Mouse (Mus musculus): ENCODE data around the gene Spib. TPM values are rescaled to one million over a fixed set of nuclear protein-coding genes. Genes with fewer than 3 reads are reported as not detected.

The Spib gene
- total and polyA plus RNA-seq, 2 experiments from 2014 or later = 0.05 TPM; not detected in 1

DNA sequence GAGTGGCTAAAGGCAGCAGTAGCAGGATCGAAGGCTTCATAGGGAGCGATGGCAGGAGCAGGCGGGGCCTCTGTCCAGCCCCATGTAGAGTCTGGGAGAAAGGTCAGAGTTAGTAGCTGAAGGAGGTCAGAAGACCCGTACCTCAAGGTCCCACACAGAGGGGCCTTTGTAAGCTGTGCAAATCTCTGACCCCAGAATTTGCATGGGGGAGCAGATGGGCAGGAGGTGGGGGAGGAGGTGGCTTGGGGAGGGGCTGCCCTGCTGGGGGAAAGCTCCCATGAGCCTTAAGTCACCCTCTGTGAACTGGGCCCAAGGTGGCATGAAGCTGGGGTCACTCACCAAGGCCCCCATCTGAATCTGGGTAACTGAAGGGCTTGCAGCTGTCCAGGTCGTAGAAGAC, 2.4 kb downstream of the Spib start:
- TF ChIP-seq CTCF (IDR thresholded peaks at IDR 0.05; ENCODE audit: low read depth) = no peak
- Histone ChIP-seq H3K4me1 (ENCODE audit: insufficient read depth, low read length) (peaks cover 8% of the 10 kb centered on the region; the same call in 1 of the 2 replicates), H3K4me3 (ENCODE audit: low read length) (no peak overlapping the region), H3K9ac (replicated peaks; ENCODE audit: low read length) (no peak overlapping the region), H3K36me3 (ENCODE audit: insufficient read depth, low read length) (no peaks in the 10 kb centered on the region), H3K9me3 (ENCODE audit: low read length) (no peaks in the 10 kb centered on the region), H3K27ac (no peak overlapping the region), H3K27me3 (ENCODE audit: insufficient read depth, low read length) (no peaks in the 10 kb centered on the region), H3K4me2 (ENCODE audit: low read depth, low read length) (no peak overlapping the region)
- no peak for ATAC-seq
- no peak for DNase-seq (ENCODE audit: low spot score)
- 57% methylated on average over 5 of the region's 5 CpGs for WGBS

DNA sequence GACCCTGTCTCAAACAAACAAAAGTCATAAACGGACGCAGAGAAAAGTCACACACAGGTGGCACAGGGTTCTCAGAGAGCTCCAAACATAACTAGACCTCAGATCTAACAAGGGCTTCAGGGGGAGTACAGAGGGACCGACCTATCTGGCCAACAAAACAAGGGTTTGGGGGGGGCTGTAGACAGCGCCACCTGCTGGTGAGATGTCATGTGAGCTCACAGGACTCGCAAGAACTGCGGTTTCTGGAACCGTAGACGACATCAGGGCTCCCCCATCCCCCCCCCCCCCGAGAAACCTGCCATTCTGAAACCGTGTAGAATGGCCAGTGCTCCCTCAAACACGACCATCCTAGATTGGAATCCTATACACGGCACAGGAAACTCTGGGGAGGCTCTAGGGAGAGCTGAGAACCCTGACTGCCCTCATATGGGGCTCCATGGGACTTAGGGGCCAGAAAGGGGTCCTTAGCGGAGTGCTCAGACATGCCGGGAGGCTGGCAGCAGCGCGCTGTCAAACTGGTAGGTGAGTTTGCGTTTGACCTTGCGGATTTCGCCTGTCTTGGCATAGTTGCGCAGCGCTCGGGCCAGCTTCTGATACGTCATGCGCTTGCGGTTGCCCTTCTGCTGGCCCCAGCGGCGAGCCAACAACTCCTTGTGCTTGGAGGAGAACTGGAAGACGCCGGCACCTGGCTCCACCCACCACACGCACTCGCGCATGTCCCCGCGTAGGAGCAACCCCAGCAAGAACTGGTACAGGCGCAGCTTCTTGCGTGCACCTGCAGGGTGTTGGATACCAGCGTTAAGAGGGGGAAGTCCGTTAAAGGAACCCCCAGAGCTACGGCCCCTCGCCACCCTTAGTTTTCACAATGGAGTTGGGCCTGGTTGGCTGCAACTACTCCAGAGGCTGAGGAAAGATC, 4.1 kb downstream of the Spib start:
- DNase-seq (ENCODE audit: low spot score) = peak; percentile 84
- H3K9me3 ChIP-seq (ENCODE audit: low read length) = no peaks in the 10 kb centered on the region
- ATAC-seq = peak; percentile 75
- H3K4me2 ChIP-seq (ENCODE audit: low read depth, low read length) = peak overlapping the region; percentile 74
- TF ChIP-seq CTCF (IDR thresholded peaks at IDR 0.05; ENCODE audit: low read depth) = peak; percentile 88
- no peaks in the 10 kb centered on the region for H3K36me3 ChIP-seq (ENCODE audit: insufficient read depth, low read length)
- WGBS = 7% methylated on average over 40 of the region's 40 CpGs
- H3K27me3 ChIP-seq (ENCODE audit: insufficient read depth, low read length) = no peaks in the 10 kb centered on the region
- H3K27ac ChIP-seq = peak overlapping the region; percentile 57; the same call in 1 of the 2 replicates
- H3K9ac ChIP-seq (replicated peaks; ENCODE audit: low read length) = peak overlapping the region; percentile 50
- peak overlapping the region; percentile 35 for H3K4me3 ChIP-seq (ENCODE audit: low read length)
- peaks cover 8% of the 10 kb centered on the region; the same call in 1 of the 2 replicates for H3K4me1 ChIP-seq (ENCODE audit: insufficient read depth, low read length)

DNA sequence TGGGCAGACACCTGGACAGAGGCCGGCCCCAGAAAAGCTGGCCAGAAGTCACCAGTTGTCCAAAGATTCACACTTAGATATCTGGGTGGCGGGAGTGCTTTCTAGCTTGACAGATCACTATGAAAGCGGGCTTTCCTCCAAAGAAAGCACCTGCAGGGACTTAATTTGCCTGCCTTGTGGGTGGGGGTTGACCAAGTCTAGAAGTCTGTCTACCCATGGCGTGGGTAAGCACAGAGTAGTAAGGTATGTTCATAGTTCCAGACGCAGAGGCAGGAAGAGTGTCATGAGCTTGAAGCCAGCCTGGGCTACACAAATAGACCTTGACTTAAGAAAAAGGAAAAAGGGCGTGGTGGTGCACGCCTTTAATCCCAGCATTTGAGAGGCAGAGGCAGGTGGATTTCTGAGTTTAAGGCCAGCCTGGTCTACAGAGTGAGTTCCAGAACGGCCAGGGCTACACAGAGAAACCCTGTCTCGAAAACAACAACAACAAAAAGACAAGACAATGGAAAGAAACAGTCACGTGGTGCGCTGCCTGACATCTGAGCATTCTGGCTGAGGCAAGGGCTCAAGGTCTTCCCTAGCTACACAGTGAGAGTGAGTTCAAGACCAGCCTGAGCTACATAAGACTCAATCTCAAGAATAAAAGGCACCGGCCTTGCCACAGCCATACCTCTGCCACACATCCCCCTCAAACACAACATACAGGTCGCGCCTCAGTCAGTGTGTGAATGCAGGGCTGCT, 5.3 kb downstream of the Spib start:
- Histone ChIP-seq H3K9me3 (ENCODE audit: low read length) (no peaks in the 10 kb centered on the region), H3K4me3 (ENCODE audit: low read length) (no peak overlapping the region), H3K36me3 (ENCODE audit: insufficient read depth, low read length) (no peaks in the 10 kb centered on the region), H3K9ac (replicated peaks; ENCODE audit: low read length) (no peak overlapping the region), H3K27ac (no peak overlapping the region), H3K4me2 (ENCODE audit: low read depth, low read length) (no peak overlapping the region), H3K4me1 (ENCODE audit: insufficient read depth, low read length) (peaks cover 8% of the 10 kb centered on the region; the same call in 1 of the 2 replicates), H3K27me3 (ENCODE audit: insufficient read depth, low read length) (no peaks in the 10 kb centered on the region)
- 92% methylated on average over 14 of the region's 14 CpGs for WGBS
- TF ChIP-seq CTCF (IDR thresholded peaks at IDR 0.05; ENCODE audit: low read depth) = no peak
- DNase-seq (ENCODE audit: low spot score) = no peak
- ATAC-seq = no peak

DNA sequence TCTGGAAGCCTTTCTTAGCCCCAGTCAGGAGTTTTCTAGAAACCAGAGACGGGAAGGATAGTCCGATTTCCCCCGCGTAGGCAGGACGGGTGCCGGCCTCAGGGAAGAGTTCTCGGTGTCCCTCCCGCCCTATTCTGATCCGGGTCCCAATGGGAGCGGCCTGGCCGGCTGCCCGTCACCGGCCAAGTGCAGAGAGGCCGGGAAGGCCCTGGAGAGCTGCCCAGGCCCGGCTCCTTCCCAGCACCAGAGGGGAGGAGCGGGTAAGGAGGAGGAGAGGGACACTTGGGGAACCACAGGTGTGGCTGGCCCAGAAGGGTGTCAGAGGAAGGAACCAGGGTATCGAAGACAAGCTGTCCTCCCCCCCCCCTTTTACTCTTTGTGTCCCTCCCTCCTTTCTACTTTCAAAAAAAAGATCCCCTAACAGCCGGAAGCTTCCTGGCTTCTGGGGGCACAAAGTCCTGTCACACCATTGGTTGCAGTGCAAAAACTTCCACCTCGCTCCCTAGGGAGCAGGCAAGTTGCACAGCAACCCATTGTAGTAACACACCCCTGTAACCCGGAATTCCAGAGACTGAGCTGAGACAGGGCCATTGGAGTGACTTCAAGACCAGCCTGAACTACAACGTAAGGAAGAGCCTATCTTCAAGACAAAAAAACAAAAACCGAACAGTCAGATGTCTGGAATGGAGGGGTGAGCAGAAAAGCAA, 6.6 kb downstream of the Spib start:
- Histone ChIP-seq H3K27me3 (ENCODE audit: insufficient read depth, low read length) (no peaks in the 10 kb centered on the region), H3K27ac (peak overlapping the region; percentile 20; the same call in 1 of the 2 replicates), H3K4me2 (ENCODE audit: low read depth, low read length) (peak overlapping the region; percentile 41), H3K4me1 (ENCODE audit: insufficient read depth, low read length) (peaks cover 8% of the 10 kb centered on the region; the same call in 1 of the 2 replicates), H3K9me3 (ENCODE audit: low read length) (no peaks in the 10 kb centered on the region), H3K4me3 (ENCODE audit: low read length) (no peak overlapping the region), H3K9ac (replicated peaks; ENCODE audit: low read length) (no peak overlapping the region; the same call in 1 of the 2 replicates), H3K36me3 (ENCODE audit: insufficient read depth, low read length) (no peaks in the 10 kb centered on the region)
- 10% methylated on average over 21 of the region's 22 CpGs for WGBS
- TF ChIP-seq CTCF (IDR thresholded peaks at IDR 0.05; ENCODE audit: low read depth) = no peak
- 0 out of 2 replicates have a peak, but pooled peaks have one; percentile 16 for ATAC-seq
- peak; percentile 73 for DNase-seq (ENCODE audit: low spot score)

DNA sequence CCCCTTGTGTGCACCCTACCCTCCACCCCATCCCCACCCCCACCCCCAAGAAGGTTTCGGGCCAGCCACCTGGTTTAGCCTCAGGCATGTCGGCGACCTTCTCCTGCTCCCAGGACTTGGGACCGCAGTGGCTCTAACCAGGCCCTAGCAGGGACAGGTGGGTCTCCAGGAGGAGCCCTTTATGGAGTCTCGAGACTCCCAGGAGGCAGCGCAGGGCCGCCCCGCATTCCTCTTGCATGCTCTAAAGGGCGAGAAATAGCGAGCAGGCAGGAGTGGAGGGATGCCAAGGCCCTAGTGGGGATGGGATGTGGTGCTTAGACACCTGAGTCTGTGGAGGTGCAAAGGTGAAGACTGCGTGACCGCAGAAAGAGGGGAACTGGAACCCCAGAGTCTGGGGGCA, 7.4 kb downstream of the Spib start, which contains the start of gene Mybpc2:
Gene Mybpc2 (minus strand): TSS at position 155 of the 400 bp plus-strand sequence.
- H3K36me3 ChIP-seq (ENCODE audit: insufficient read depth, low read length) = no peaks in the 10 kb centered on the region
- H3K4me3 ChIP-seq (ENCODE audit: low read length) = no peak within 1 kb of the TSS
- DNase-seq (ENCODE audit: low spot score) = no peak
- ATAC-seq = no peak
- H3K4me2 ChIP-seq (ENCODE audit: low read depth, low read length) = peak within 1 kb of the TSS; percentile 41
- no peak for TF ChIP-seq CTCF (IDR thresholded peaks at IDR 0.05; ENCODE audit: low read depth)
- H3K4me1 ChIP-seq (ENCODE audit: insufficient read depth, low read length) = peaks cover 8% of the 10 kb centered on the region; the same call in 1 of the 2 replicates
- no peaks in the 10 kb centered on the region for H3K27me3 ChIP-seq (ENCODE audit: insufficient read depth, low read length)
- 36% methylated on average over 12 of the region's 12 CpGs for WGBS
- H3K9ac ChIP-seq (replicated peaks; ENCODE audit: low read length) = no peak within 1 kb of the TSS; the same call in 1 of the 2 replicates
- no peaks in the 10 kb centered on the region for H3K9me3 ChIP-seq (ENCODE audit: low read length)
- H3K27ac ChIP-seq = peak within 1 kb of the TSS; percentile 20; the same call in 1 of the 2 replicates

DNA sequence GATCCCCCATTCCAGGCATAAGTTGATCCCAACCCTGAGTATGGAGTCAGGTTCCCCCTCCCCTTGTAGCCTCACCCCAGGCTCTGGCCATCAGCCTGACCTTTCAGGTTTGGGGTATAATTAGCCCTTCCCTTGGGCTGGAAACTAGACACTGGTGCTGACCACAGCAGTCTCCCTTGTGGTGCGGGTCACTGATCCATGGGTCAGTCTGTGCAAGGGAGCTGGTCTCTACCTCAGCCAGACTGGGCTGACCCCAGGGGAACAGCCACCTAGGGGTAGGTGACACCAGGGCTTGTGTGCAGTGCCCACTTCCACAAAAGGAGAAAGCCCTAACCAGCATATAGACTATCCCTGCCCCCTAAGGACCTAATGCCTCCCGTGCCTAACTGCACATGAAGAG, 8.8 kb downstream of the Spib start:
- TF ChIP-seq CTCF (IDR thresholded peaks at IDR 0.05; ENCODE audit: low read depth) = no peak
- Histone ChIP-seq H3K4me2 (ENCODE audit: low read depth, low read length) (no peak overlapping the region), H3K4me1 (ENCODE audit: insufficient read depth, low read length) (peaks cover 4% of the 10 kb centered on the region; the same call in 1 of the 2 replicates), H3K27ac (no peak overlapping the region), H3K36me3 (ENCODE audit: insufficient read depth, low read length) (no peaks in the 10 kb centered on the region), H3K4me3 (ENCODE audit: low read length) (no peak overlapping the region), H3K9me3 (ENCODE audit: low read length) (no peaks in the 10 kb centered on the region), H3K9ac (replicated peaks; ENCODE audit: low read length) (no peak overlapping the region), H3K27me3 (ENCODE audit: insufficient read depth, low read length) (no peaks in the 10 kb centered on the region)
- DNase-seq (ENCODE audit: low spot score) (no peak), ATAC-seq (no peak)
- WGBS = 75% methylated on average over 2 of the region's 2 CpGs

Data from hindbrain, postnatal 0 days (tissue).